Mouse (Mus musculus) cerebellum, adult 11 months (tissue): ENCODE data around the gene Arhgap6.

Experiments used
- DNase-seq: peaks from one replicate; pipeline ENCODE4 v3.0.0; 2022

The Arhgap6 gene

GRCm38 (mm10) chrX:169123773-169124151 lies 328.9 kb downstream of the Arhgap6 start:
- no peak for DNase-seq

- no peak for DNase-seq
These were observed 344.9 kb downstream of the Arhgap6 start for GRCm38 (mm10) chrX:169139758-169140157.

GRCm38 (mm10) chrX:169140467-169140866 lies 345.6 kb downstream of the Arhgap6 start:
- DNase-seq, result no peak

- DNase-seq, result no peak
These were observed 358.9 kb downstream of the Arhgap6 start for GRCm38 (mm10) chrX:169153805-169154204.

DNA sequence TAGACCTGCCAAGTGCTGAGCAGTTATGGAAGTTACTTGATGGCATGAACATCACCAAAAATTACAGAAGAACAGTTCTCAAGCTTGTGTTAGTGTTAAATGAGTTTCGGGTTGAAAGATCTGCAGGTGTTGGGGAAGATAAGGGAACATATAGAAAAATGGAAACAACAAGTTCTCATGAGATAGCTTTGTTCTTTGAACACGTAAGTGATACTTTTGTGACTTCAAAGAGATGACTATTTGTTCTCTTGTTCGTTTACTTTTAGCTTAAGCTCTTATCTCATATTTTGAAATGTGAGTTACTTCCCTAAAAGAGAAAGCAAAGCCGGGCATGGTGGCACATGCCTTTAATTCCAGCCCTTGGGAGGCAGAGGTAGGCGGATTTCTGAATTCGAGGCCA lies 363.5 kb downstream of the Arhgap6 start:
- DNase-seq, result no peak

GRCm38 (mm10) chrX:169170981-169171380 lies 376.1 kb downstream of the Arhgap6 start:
- no peak for DNase-seq

DNA sequence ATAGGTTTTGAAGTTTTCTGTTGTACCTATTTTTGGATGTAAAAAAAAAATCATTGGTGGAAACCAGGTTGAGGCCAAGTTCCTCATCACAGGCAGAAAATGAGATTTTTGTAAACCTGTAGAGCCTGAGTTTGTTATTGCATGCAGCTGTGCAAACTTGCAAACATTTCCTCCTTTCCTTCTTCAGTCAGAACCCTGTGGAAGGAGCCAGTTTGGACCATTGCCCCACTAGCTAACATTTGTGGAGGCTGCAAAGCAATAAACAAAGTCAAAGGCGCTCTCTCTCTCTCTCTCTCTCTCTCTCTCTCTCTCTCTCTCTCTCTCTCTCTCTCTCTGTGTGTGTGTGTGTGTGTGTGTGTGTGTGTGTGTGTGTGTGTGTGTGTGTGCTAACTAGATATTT lies 378.9 kb downstream of the Arhgap6 start:
- DNase-seq, result no peak

DNA sequence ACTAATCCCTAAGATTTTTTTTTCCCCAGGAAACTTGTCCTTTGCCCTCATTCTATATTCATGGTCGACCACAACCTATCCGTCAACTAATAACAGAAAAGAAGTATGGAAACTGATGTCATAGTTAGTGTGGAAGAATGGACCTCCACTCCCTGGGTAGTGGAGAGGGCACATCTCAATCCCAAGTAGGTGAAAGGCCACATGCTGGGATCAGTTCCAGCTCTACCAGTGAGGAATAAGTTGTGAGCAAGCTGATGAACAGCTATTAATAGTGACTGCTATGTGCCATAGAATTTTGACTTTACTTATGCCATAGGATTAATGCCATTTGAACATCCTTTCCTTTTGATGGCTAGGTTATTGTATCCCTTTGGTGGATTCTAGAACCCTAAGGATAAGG lies 383.7 kb downstream of the Arhgap6 start:
- DNase-seq, result no peak

- no peak for DNase-seq
These were observed 392.2 kb downstream of the Arhgap6 start, which contains the start of gene Amelx for GRCm38 (mm10) chrX:169187100-169187499. Gene Amelx, minus strand, starts transcription at chrX:169187200.

- no peak for DNase-seq
These were observed 415.1 kb downstream of the Arhgap6 start for GRCm38 (mm10) chrX:169210019-169210418.

GRCm38 (mm10) chrX:169220064-169220463 lies 425.2 kb downstream of the Arhgap6 start:
- no peak for DNase-seq

DNA sequence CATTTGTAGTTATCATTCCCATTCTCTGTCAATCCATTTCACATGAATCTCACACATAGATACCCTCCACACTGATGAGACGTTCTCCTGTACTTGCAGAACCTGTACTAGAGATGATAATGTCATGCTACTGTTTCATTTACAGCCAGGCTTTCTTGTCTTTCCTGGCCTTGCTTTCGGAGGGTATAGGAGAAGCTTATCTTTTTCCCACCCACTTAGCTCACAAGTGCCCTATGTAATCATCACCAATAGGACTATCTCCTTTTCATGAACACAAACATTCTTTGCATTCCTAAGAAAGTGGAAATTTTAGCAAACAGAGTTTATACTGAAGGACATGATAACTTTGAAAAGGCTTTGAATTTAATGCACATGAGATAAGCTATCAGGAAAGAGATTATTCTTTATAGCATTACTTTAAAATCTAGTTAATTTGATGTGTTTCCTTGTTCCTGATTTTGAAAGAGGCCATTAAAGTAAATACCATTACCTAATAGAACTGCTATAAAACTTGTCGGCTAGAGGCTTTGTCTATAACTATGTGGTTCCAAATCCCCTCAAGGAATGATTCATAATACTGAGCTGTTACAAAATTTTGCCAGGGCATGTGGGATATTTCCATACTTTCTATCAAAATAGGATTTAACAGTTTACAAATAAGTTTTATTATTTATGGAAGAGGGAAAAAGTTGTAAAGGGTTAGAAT lies 427.6 kb downstream of the Arhgap6 start:
- DNase-seq, result no peak

GRCm38 (mm10) chrX:169255915-169256314 lies 461.0 kb downstream of the Arhgap6 start:
- no peak for DNase-seq

- DNase-seq, result no peak
These were observed 461.8 kb downstream of the Arhgap6 start for GRCm38 (mm10) chrX:169256741-169257140.

GRCm38 (mm10) chrX:169261034-169261433 lies 466.1 kb downstream of the Arhgap6 start:
- no peak for DNase-seq

GRCm38 (mm10) chrX:169262212-169262611 lies 467.3 kb downstream of the Arhgap6 start:
- DNase-seq, result no peak

- no peak for DNase-seq
These were observed 468.7 kb downstream of the Arhgap6 start for GRCm38 (mm10) chrX:169263433-169264172.

- no peak for DNase-seq
These were observed 504.7 kb downstream of the Arhgap6 start for GRCm38 (mm10) chrX:169299579-169299978.

DNA sequence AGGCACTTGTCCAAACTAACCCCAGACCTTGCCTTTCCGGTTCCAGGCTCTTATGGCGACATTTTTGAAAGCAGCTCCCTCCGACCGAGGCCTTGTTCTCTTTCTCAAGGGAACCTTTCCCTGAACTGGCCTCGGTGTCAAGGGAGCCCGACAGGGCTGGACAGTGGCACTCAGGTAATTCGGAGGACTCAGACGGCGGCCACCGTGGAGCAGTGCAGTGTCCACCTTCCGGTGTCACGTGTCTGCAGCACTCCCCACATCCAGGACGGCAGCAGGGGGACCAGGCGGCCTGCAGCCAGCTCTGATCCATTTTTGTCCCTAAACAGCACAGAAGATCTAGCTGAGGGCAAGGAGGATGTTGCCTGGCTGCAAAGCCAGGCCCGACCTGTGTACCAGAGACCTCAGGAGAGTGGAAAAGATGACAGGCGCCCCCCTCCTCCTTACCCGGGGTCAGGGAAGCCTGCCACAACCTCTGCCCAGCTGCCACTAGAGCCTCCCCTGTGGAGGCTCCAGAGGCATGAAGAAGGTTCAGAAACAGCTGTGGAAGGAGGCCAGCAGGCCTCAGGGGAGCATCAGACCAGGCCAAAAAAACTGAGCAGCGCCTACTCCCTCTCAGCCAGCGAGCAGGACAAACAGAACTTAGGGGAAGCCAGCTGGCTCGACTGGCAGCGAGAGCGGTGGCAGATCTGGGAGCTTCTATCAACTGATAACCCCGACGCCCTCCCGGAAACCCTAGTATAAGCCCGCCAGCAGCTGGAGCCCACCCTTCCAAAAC lies 507.6 kb downstream of the Arhgap6 start:
- no peak for DNase-seq

DNA sequence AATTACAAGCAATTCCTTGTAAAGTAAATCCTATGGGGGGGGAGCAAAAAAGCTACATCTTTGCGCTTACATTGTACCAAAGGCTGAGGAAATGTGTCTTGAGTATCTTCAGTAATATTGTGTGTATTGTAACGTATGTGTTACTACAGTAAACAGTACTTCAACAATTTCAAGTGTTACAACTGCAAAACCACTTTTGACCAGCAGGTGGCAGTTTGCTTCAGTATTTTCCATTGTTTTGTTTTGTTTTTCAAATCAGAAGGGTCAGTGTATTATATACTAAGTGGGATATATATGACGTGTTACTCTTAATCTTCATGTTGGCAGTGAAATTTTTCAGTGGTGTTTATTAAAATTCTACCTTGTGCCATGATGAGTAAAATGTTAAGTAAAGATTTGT lies 509.0 kb downstream of the Arhgap6 start:
- DNase-seq, result no peak

DNA sequence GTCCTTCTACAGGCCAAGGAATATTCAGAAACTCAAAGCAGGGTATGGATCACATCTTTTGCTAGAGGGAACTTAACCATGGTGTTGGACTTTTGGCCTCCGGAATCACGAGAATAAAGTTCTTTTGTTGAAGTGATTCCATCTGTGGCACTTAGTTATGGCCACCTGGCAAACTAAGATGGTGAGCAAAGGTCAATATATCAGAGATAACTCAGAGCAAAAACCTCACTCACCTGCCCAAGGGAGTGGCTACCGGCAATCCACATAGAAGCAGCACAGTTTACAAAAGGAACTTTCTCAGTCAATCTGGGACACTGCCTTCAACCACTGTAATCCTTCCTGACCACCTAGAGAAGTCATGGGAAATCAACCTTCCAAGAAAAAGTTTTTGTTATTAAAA lies 513.7 kb downstream of the Arhgap6 start:
- DNase-seq, result no peak

DNA sequence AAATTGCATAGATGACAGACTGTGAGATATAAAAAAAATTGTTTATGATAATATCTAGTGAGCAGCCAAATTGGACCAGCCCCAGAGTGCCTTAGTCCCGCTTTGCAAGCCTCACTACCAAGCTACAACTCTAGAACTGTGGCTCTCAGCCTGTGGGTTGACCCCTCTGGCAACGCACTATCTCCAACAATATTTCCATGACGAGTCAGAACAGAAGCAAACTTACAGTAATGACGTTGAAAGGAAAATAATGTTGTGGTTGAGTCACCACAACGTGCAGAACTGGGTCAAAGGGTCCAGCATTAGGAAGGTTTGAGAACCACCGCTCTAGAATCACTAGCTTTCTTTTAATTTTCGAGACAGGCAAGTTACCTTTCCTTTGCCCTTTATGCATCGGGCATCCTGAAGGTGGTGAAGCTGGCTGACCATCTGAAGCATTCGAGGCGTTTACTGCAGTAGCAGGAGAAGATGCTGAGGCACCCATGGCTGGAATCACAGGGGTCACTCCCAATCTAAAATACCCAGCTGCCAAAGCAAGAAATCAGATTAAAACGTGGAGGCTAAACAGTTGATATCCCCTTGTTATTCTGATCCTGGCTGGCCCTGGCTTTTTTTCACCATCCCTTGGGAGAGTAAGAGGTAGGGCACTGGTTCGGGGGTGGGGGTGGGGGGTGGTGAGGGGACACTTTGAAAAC lies 524.3 kb downstream of the Arhgap6 start:
- no peak for DNase-seq
